Mouse (Mus musculus) MEL (cell line): ENCODE data around the gene Gxylt2.

Experiments used
- CHD2 ChIP-seq: IDR thresholded peaks from 2 replicates; pipeline ENCODE4 v1.6.1; 2011; ENCODE audit warnings: low read length, improper control_type of control experiment
- CTCF ChIP-seq, 3 experiments: IDR thresholded peaks in 2 of 3; conservative IDR thresholded peaks in 1 of 3; 2 replicates each; pipeline ENCODE4 v1.5.1; 2011 to 2012; ENCODE audit warnings: low read length in 3 of 3, low read depth in 2 of 3, mild to moderate bottlenecking in 2 of 3, improper control_type of control experiment in 1 of 3, inconsistent platforms in 1 of 3, mixed read lengths in 1 of 3, moderate library complexity in 1 of 3; ENCODE audit not compliant: control insufficient read depth in 1 of 3, insufficient read depth in 1 of 3, poor library complexity in 1 of 3, severe bottlenecking in 1 of 3
- E2F4 ChIP-seq: IDR thresholded peaks from 2 replicates; pipeline ENCODE4 v1.6.1; 2011; ENCODE audit warnings: low read depth, low read length, improper control_type of control experiment, borderline replicate concordance
- EP300 ChIP-seq, 2 experiments: IDR thresholded peaks; 2 replicates each; pipeline ENCODE4 v1.6.1; 2011; ENCODE audit warnings: improper control_type of control experiment in 2 of 2, low read length in 2 of 2, low read depth in 1 of 2, mild to moderate bottlenecking in 1 of 2
- MAFK ChIP-seq: IDR thresholded peaks from 2 replicates; pipeline ENCODE4 v1.6.1; 2011; ENCODE audit warnings: low read depth, mild to moderate bottlenecking, low read length, improper control_type of control experiment, borderline replicate concordance
- POLR2A ChIP-seq, 2 experiments: IDR thresholded peaks; 2 replicates each; pipeline ENCODE4 v1.6.1; 2011 to 2012; ENCODE audit warnings: low read length in 2 of 2, mild to moderate bottlenecking in 2 of 2, control low read depth in 1 of 2, improper control_type of control experiment in 1 of 2, low read depth in 1 of 2, moderate library complexity in 1 of 2; ENCODE audit not compliant: control insufficient read depth in 1 of 2, insufficient read depth in 1 of 2, poor library complexity in 1 of 2
- USF1 ChIP-seq: IDR thresholded peaks from 2 replicates; pipeline ENCODE4 v1.6.1; 2014; ENCODE audit warnings: low read depth, mild to moderate bottlenecking, inconsistent platforms, low read length, improper control_type of control experiment, moderate library complexity

DNA sequence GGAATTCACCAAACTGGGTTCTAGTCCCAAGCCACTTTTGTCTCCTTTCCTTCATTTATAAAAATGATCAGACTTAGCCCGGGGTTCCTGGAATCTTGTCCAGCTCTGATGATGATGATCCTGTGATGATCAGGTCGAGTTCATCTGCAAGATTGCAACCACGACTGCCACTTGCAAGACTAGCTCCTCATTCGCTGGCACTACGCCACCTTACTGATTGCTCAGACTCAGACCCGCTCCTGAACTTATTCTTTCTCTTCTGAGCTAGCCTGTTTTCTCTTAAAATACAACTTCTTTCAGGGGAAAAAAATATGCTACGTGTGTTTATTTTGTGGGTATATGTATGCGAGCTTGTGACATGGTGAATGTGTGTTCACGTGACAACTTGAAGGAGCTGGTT lies 4.5 kb downstream of the Gxylt2 start:
- no peak for TF ChIP-seq POLR2A (IDR thresholded peaks at IDR 0.05; ENCODE audit: control insufficient read depth in 1 of 2, insufficient read depth in 1 of 2, low read depth in 1 of 2, low read length in 2 of 2, poor library complexity in 1 of 2)
- no peak for TF ChIP-seq E2F4
- no peak for TF ChIP-seq CHD2
- no peak for TF ChIP-seq CTCF (IDR thresholded peaks at IDR 0.05 in 2 of 3, conservative IDR thresholded peaks at IDR 0.05 in 1 of 3; ENCODE audit: control insufficient read depth in 1 of 3, insufficient read depth in 1 of 3, low read depth in 2 of 3, low read length in 3 of 3, poor library complexity in 1 of 3, severe bottlenecking in 1 of 3)
- no peak for TF ChIP-seq USF1
- no peak for TF ChIP-seq EP300 (IDR thresholded peaks at IDR 0.05; ENCODE audit: low read depth in 1 of 2, low read length in 2 of 2)
- TF ChIP-seq MAFK: no peak
